Mouse (Mus musculus) small intestine, adult 10 weeks (tissue): ENCODE data around the gene Golph3. TPM values are rescaled to one million over a fixed set of nuclear protein-coding genes. Genes with fewer than 3 reads are reported as not detected.

Experiments used
- polyA plus RNA-seq: library from polyadenylated mRNA; stranded (reverse); fragments of 350-450 nt; fragmentation: Illumina TruSeq; extraction: RNeasy Lipid Tissue Mini Kit (QIAGEN cat#74804); gene quantifications from one replicate; pipeline ENCODE4 v1.2.3, GENCODE M21; 2014; ENCODE audit warnings: low replicate concordance

Gene Golph3
- 363 TPM for polyA plus RNA-seq

DNA sequence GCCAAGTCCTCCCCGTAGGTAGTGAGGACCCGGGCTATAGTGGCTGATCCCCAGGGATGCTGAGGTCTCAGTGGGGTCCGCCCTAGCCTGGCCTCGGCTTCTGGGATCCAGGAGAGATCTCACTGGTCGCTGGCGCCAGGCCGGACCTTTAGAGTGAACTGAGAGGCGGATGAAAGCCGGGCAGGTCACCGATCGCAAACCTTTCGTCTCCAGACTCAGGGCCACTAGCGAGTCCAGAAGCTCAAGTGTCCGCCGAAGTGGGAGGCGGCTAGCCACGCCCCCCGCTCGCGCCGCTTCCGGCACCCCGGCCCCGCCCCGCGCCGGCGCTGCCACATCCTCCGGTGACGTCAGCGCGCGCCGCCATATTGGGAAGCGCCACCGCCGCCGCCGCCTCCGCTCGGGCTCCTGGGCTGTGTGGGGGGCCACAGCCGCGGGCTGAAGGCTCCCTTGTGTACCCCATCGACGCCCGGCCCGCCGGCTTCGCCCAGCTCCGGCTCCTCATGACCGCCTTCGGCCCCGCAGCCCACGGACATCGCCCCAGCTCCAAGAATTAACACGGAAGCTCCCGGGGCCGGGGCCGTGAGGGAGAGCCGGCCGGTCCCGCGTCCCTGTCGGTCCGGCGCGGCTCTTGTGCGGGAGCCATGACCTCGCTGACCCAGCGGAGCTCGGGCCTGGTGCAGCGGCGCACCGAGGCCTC, at the start of gene Golph3:
TSS of gene Golph3 (plus strand) at position 360 of the 697 bp plus-strand sequence.

DNA sequence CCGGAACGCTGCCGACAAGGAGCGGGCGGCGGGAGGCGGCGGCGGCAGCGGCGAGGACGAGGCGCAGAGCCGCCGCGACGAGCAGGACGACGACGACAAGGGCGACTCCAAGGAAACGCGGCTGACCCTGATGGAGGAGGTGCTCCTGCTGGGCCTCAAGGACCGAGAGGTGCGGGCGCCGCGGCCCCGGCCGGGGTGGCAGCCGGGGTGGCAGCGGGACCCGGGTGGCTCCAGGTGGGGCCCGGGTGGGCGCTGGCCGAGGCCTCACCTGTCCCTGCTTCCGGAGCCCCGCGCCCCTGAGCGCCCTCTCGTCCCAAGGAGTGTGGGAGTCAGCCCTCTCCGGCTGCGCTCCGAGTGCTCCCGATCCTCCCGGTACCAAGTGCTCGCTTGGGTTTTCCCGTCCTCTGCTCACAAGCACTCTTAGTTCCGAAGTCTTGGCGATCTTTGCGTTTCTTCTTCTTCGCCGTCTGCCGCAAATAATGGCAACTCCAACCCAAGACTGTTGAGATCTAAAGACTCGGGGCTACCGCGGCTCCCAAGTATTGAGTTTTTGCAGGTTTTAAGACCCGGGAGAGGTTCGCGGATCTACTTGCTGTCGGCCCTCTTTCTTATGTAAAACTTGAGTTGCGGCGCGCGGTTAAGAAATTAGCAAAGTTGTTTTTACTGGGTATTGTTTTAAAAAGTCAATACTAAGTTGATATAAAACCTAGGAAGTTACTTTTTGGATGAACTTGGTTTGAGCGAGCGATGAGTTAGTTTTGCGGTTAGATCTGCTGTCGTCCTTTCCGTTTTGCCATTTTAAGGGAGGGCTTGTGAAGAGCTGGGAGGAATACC, 755 bp downstream of the Golph3 start, which contains the start of gene 1810049J17Rik:
TSS of gene 1810049J17Rik (minus strand) at position 112 of the 834 bp plus-strand sequence.

Other genes starting within 250 kb of the Golph3 start
- 147 TPM for gene Zfr, start 203.6 kb upstream of the Golph3 start, polyA plus RNA-seq
- gene Mtmr12, start 116.4 kb upstream of the Golph3 start, polyA plus RNA-seq = 16.9 TPM
- not detected for gene 1810049J17Rik, start 449 bp downstream of the Golph3 start, polyA plus RNA-seq